Mouse (Mus musculus): ENCODE data around the gene Trim28. TPM values are rescaled to one million over a fixed set of nuclear protein-coding genes. Genes with fewer than 3 reads are reported as not detected.

Gene Trim28
- total RNA-seq (2023) = 351 to 392 TPM (median 373 TPM) in 4 replicates

DNA sequence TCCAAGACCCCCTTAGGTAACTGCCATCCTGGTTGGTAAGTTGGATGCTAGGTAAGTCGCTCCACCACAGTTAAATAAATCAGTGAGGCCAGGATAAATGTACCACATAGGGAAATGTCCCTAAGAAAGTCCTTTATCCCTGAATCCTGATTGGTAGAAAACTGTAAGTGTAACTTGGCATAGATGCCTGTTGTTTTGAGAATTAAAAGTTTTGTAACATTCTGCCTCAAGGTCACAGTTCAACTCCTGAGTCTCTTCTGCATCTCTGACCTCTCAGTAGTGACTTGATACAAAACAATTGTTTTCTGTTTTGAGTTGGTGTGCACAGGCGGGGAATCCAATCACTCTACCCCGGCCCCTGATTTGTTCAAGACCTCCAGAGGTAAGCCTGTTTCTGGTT is at the start of gene Trim28:
Gene Trim28 (plus strand): TSS at position 264 of the 400 bp plus-strand sequence.

GRCm38 (mm10) chr7:12965678-12966091 is 33.2 kb upstream of the Trim28 start, which contains the start of gene Zfp324:
Gene Zfp324, plus strand, starts transcription at chr7:12965838.

GRCm38 (mm10) chr7:12977682-12978389 is 21.1 kb upstream of the Trim28 start, which contains the start of gene Zfp446:
Gene Zfp446, plus strand, starts transcription at chr7:12977848.

GRCm38 (mm10) chr7:12998053-12998452 is 861 bp upstream of the Trim28 start, which contains the start of gene Slc27a5:
Gene Slc27a5, minus strand, starts transcription at chr7:12998192.

GRCm38 (mm10) chr7:13010005-13010908 is 11.3 kb downstream of the Trim28 start, which contains the start of gene Zbtb45:
Gene Zbtb45, minus strand, starts transcription at chr7:13010034.

GRCm38 (mm10) chr7:13034148-13034977 is 35.4 kb downstream of the Trim28 start, which contains the start of gene Chmp2a:
Gene Chmp2a, minus strand, starts transcription at chr7:13034807.

GRCm38 (mm10) chr7:13037901-13038555 is 39.1 kb downstream of the Trim28 start, which contains the start of gene Ube2m:
Gene Ube2m, minus strand, starts transcription at chr7:13038275.

GRCm38 (mm10) chr7:13054287-13055010 is 55.5 kb downstream of the Trim28 start, which contains the start of gene Mzf1:
Gene Mzf1, minus strand, starts transcription at chr7:13054764.

Other genes starting within 250 kb of the Trim28 start
- 31.2 to 41.3 TPM (median 34.6 TPM) in 4 replicates for gene Zscan18, start 195.5 kb upstream of the Trim28 start, total RNA-seq (2023)
- 7.0 to 10.2 TPM (median 9.4 TPM) in 4 replicates for gene Zfp329, start 180.3 kb upstream of the Trim28 start, total RNA-seq (2023)
- 112 to 125 TPM (median 118 TPM) in 4 replicates for gene Zfp110, start 164.4 kb upstream of the Trim28 start, total RNA-seq (2023)
- 1.9 to 3.0 TPM (median 2.3 TPM) in 4 replicates for gene Zfp128, start 117.9 kb upstream of the Trim28 start, total RNA-seq (2023)
- 12.8 to 15.4 TPM (median 13.6 TPM) in 4 replicates for gene Zscan22, start 101.3 kb upstream of the Trim28 start, total RNA-seq (2023)
- gene Rps5, start 76.8 kb upstream of the Trim28 start, total RNA-seq (2023) = 2,155 to 2,273 TPM (median 2,193 TPM) in 4 replicates
- 1.2 to 1.7 TPM (median 1.3 TPM) in 4 replicates for gene Rnf225, start 71.7 kb upstream of the Trim28 start, total RNA-seq (2023)
- 2.9 to 6.0 TPM (median 3.5 TPM) in 4 replicates for gene Zfp324, start 33.3 kb upstream of the Trim28 start, total RNA-seq (2023)
- 8.7 to 10.7 TPM (median 9.6 TPM) in 4 replicates for gene Zfp446, start 21.3 kb upstream of the Trim28 start, total RNA-seq (2023)
- gene Slc27a5, start 922 bp upstream of the Trim28 start, total RNA-seq (2023) = not detected in 4 replicates
- 3.9 to 9.9 TPM (median 5.9 TPM) in 4 replicates for gene Zbtb45, start 10.9 kb downstream of the Trim28 start, total RNA-seq (2023)
- gene Chmp2a, start 35.7 kb downstream of the Trim28 start, total RNA-seq (2023) = 88.1 to 101 TPM (median 92.6 TPM) in 4 replicates
- 76.5 to 89.6 TPM (median 83.2 TPM) in 4 replicates for gene Ube2m, start 39.2 kb downstream of the Trim28 start, total RNA-seq (2023)
- 0.45 to 0.75 TPM (median 0.56 TPM) in 4 replicates for gene Mzf1, start 55.6 kb downstream of the Trim28 start, total RNA-seq (2023)
- gene Vmn1r85, start 96.1 kb downstream of the Trim28 start, total RNA-seq (2023) = not detected in 4 replicates
- not detected in 4 replicates for gene Vmn1r86, start 120.8 kb downstream of the Trim28 start, total RNA-seq (2023)
- gene Vmn1r87, start 141.0 kb downstream of the Trim28 start, total RNA-seq (2023) = not detected in 4 replicates
- gene Vmn1r88, start 160.5 kb downstream of the Trim28 start, total RNA-seq (2023) = 0.17 to 0.28 TPM (median 0.21 TPM) in 3 of 4 replicates, not detected in the other
- not detected in 4 replicates for gene Vmn1r89, start 213.9 kb downstream of the Trim28 start, total RNA-seq (2023)

Data from B cell, adult 62 days (primary cell).